Mouse (Mus musculus) heart, postnatal 0 days (tissue): Measurements from ENCODE around the gene Hivep2.

Source experiments
- CTCF ChIP-seq: IDR thresholded peaks from 2 replicates; pipeline ENCODE4 v1.5.1; 2016; ENCODE audit warnings: antibody characterized with exemption, control low read depth, low read depth
- EP300 ChIP-seq: IDR thresholded peaks from 2 replicates; pipeline ENCODE4 v1.6.1; 2016; ENCODE audit warnings: antibody characterized with exemption, low read depth

- no peak for TF ChIP-seq CTCF
- TF ChIP-seq EP300: no peak
These were observed 84.7 kb downstream of the Hivep2 start for GRCm38 (mm10) chr10:14050586-14050985.
